Mouse (Mus musculus): ENCODE measurements around the gene A730009L09Rik.

Gene A730009L09Rik

GRCm38 (mm10) chr16:84559569-84560278, 44.8 kb downstream of the A730009L09Rik start:
- peak; percentile 14 for DNase-seq (ENCODE audit: low read depth, low spot score)

- DNase-seq (ENCODE audit: low read depth, low spot score), result no peak
These were observed 45.3 kb downstream of the A730009L09Rik start for GRCm38 (mm10) chr16:84560279-84560602.

Measured in embryo, embryonic 11.5 days (tissue).